Mouse (Mus musculus) forebrain, embryonic 12.5 days (tissue): Measurements from ENCODE around the gene Gm11037. TPM values are rescaled to one million over a fixed set of nuclear protein-coding genes. Genes with fewer than 3 reads are reported as not detected.

Experiments
- ATAC-seq: fragments of 200-750 bp; cut with Nextera tagmentation; 2 replicates; pipeline ENCODE4 v1.8.0; 2017; ENCODE audit warnings: moderate TSS enrichment; ENCODE audit not compliant: low FRiP score
- H3K27ac ChIP-seq: fragments of 300-500 bp; sonication (generic); 2 replicates; pipeline ENCODE4 v1.5.1; 2016; ENCODE audit warnings: mild to moderate bottlenecking
- H3K27me3 ChIP-seq: fragments of 300-500 bp; sonication (generic); 2 replicates; pipeline ENCODE4 v1.6.1; 2016; ENCODE audit warnings: mild to moderate bottlenecking
- H3K36me3 ChIP-seq: fragments of 300-500 bp; sonication (generic); replicated peaks from 2 replicates; pipeline ENCODE4 v1.6.1; 2016; ENCODE audit warnings: mild to moderate bottlenecking
- H3K4me1 ChIP-seq: fragments of 300-500 bp; sonication (generic); 2 replicates; pipeline ENCODE4 v1.6.1; 2016
- H3K4me2 ChIP-seq: fragments of 300-500 bp; sonication (generic); 2 replicates; pipeline ENCODE4 v1.6.1; 2016; ENCODE audit warnings: mild to moderate bottlenecking, moderate library complexity
- H3K4me3 ChIP-seq: fragments of 300-500 bp; sonication (generic); replicated peaks from 2 replicates; pipeline ENCODE4 v1.5.1; 2016; ENCODE audit warnings: mild to moderate bottlenecking
- H3K9ac ChIP-seq: fragments of 300-500 bp; sonication (generic); 2 replicates; pipeline ENCODE4 v1.6.1; 2016; ENCODE audit warnings: mild to moderate bottlenecking
- H3K9me3 ChIP-seq: fragments of 300-500 bp; sonication (generic); 2 replicates; pipeline ENCODE4 v1.6.1; 2016
- WGBS: fragments of 180-500 bp; shearing (Covaris S2); methylation state at CpG from one replicate; pipeline ENCODE4 v1.1.7; 2016; 5-methylcytosine and 5-hydroxymethylcytosine counted together
- polyA plus RNA-seq: library from polyadenylated mRNA; unstranded; fragments of >200 nt; fragmentation: Nextera tagmentation; extraction: Ambion mirVana; gene quantifications from 2 replicates; pipeline ENCODE4 v1.2.1, GENCODE M21; 2016

The Gm11037 gene
- polyA plus RNA-seq, 1 experiment from 2014 or later: not detected

GRCm38 (mm10) chr2:131176491-131176890 is 43.2 kb downstream of the Gm11037 start:
- Histone ChIP-seq H3K4me1 (peaks cover 56% of the 10 kb centered on the region), H3K27me3 (peaks cover 25% of the 10 kb centered on the region), H3K4me3 (no peak overlapping the region), H3K36me3 (peaks cover 25% of the 10 kb centered on the region), H3K9ac (0 out of 2 replicates have a peak overlapping the region, but pooled peaks have one; percentile 97), H3K27ac (no peak overlapping the region), H3K4me2 (peak overlapping the region; percentile 99; the same call in 1 of the 2 replicates), H3K9me3 (0 out of 2 replicates have a peak, but pooled peaks cover 2% of the 10 kb centered on the region)
- 70% methylated on average over 5 of the region's 5 CpGs for WGBS
- ATAC-seq: no peak

- Histone ChIP-seq H3K4me1 (peaks cover 50% of the 10 kb centered on the region), H3K4me3 (peak overlapping the region; percentile 89), H3K36me3 (peaks cover 14% of the 10 kb centered on the region), H3K27ac (0 out of 2 replicates have a peak overlapping the region, but pooled peaks have one; percentile 2), H3K4me2 (peak overlapping the region; percentile 99), H3K9ac (peak overlapping the region; percentile 97), H3K27me3 (peaks cover 11% of the 10 kb centered on the region), H3K9me3 (0 out of 2 replicates have a peak, but pooled peaks cover 2% of the 10 kb centered on the region)
- 91% methylated on average over 9 of the region's 9 CpGs for WGBS
- ATAC-seq: no peak
Observed at GRCm38 (mm10) chr2:131177932-131178331, 44.6 kb downstream of the Gm11037 start.

GRCm38 (mm10) chr2:131178828-131179245 is 45.5 kb downstream of the Gm11037 start:
- peak overlapping the region; percentile 99 for H3K4me2 ChIP-seq
- no peak; the same call in 1 of the 2 replicates for ATAC-seq
- peak overlapping the region; percentile 89 for H3K4me3 ChIP-seq
- 0 out of 2 replicates have a peak, but pooled peaks cover 2% of the 10 kb centered on the region for H3K9me3 ChIP-seq
- 27% methylated on average over 26 of the region's 26 CpGs for WGBS
- H3K36me3 ChIP-seq: peaks cover 14% of the 10 kb centered on the region
- peaks cover 49% of the 10 kb centered on the region for H3K4me1 ChIP-seq
- 0 out of 2 replicates have a peak, but pooled peaks cover 2% of the 10 kb centered on the region for H3K27me3 ChIP-seq
- peak overlapping the region; percentile 92 for H3K27ac ChIP-seq
- H3K9ac ChIP-seq: peak overlapping the region; percentile 97

GRCm38 (mm10) chr2:131179246-131179886 is 46.1 kb downstream of the Gm11037 start:
- WGBS: under 1% methylated on average over 65 of the region's 67 CpGs

GRCm38 (mm10) chr2:131179990-131180587 is 46.8 kb downstream of the Gm11037 start, which contains the start of gene Cenpb:
Gene Cenpb (minus strand): TSS chr2:131180067.
- H3K36me3 ChIP-seq: peaks cover 14% of the 10 kb centered on the region
- peak within 1 kb of the TSS; percentile 89 for H3K4me3 ChIP-seq
- H3K9me3 ChIP-seq: 0 out of 2 replicates have a peak, but pooled peaks cover 2% of the 10 kb centered on the region
- peak within 1 kb of the TSS; percentile 99 for H3K4me2 ChIP-seq
- H3K27me3 ChIP-seq: no peaks in the 10 kb centered on the region
- 3% methylated on average over 40 of the region's 57 CpGs for WGBS
- peak within 1 kb of the TSS; percentile 97 for H3K9ac ChIP-seq
- H3K27ac ChIP-seq: peak within 1 kb of the TSS; percentile 92
- H3K4me1 ChIP-seq: peaks cover 38% of the 10 kb centered on the region
- ATAC-seq: peak; percentile 83

More at GRCm38 (mm10) chr2:131179246-131179886, 46.1 kb downstream of the Gm11037 start:
- peak overlapping the region; percentile 89 for H3K4me3 ChIP-seq
- peak overlapping the region; percentile 97 for H3K9ac ChIP-seq
- 0 out of 2 replicates have a peak, but pooled peaks cover 2% of the 10 kb centered on the region for H3K9me3 ChIP-seq
- H3K36me3 ChIP-seq: peaks cover 14% of the 10 kb centered on the region
- H3K27me3 ChIP-seq: no peaks in the 10 kb centered on the region
- peak overlapping the region; percentile 99 for H3K4me2 ChIP-seq
- ATAC-seq: peak; percentile 25
- H3K4me1 ChIP-seq: peaks cover 44% of the 10 kb centered on the region
- H3K27ac ChIP-seq: peak overlapping the region; percentile 92

Other genes starting within 250 kb of the Gm11037 start
- gene 4930402H24Rik, start 227.1 kb upstream of the Gm11037 start, polyA plus RNA-seq: 78.6 and 79.5 TPM in 2 replicates
- gene Atrn, start 227.0 kb upstream of the Gm11037 start, polyA plus RNA-seq: 11.8 and 11.9 TPM in 2 replicates
- 6.0 and 7.6 TPM in 2 replicates for gene Gfra4, start 90.4 kb upstream of the Gm11037 start, polyA plus RNA-seq
- 0.97 and 1.5 TPM in 2 replicates for gene Adam33, start 69.7 kb upstream of the Gm11037 start, polyA plus RNA-seq
- gene Siglec1, start 46.7 kb upstream of the Gm11037 start, polyA plus RNA-seq: 0.06 and 0.09 TPM in 2 replicates
- 4.5 and 5.2 TPM in 2 replicates for gene Hspa12b, start 6.2 kb upstream of the Gm11037 start, polyA plus RNA-seq
- 104 TPM in 2 replicates for gene 1700037H04Rik, start 26.6 kb downstream of the Gm11037 start, polyA plus RNA-seq
- gene Cenpb, start 46.6 kb downstream of the Gm11037 start, polyA plus RNA-seq: 15.3 and 16.2 TPM in 2 replicates
- 73.1 and 81.9 TPM in 2 replicates for gene Cdc25b, start 53.5 kb downstream of the Gm11037 start, polyA plus RNA-seq
- 10.2 and 12.1 TPM in 2 replicates for gene Spef1, start 53.8 kb downstream of the Gm11037 start, polyA plus RNA-seq
- gene Ap5s1, start 73.6 kb downstream of the Gm11037 start, polyA plus RNA-seq: 29.1 and 30.0 TPM in 2 replicates
- 11.3 and 13.2 TPM in 2 replicates for gene Mavs, start 100.6 kb downstream of the Gm11037 start, polyA plus RNA-seq
- 58.5 and 70.4 TPM in 2 replicates for gene Pank2, start 129.0 kb downstream of the Gm11037 start, polyA plus RNA-seq
- 14.4 and 17.4 TPM in 2 replicates for gene Rnf24, start 219.4 kb downstream of the Gm11037 start, polyA plus RNA-seq